Mouse (Mus musculus) left cerebral cortex, adult 2 months (tissue): ENCODE data around the gene Thyn1. TPM values are rescaled to one million over a fixed set of nuclear protein-coding genes. Genes with fewer than 3 reads are reported as not detected.
A peak's percentile ranks its signal among the peaks of the same experiment; 100 is the strongest.

ENCODE experiments used
- DNase-seq, 2 experiments: peaks; one replicate each; pipeline ENCODE4 v3.0.0; 2021 to 2022; ENCODE audit warnings: low spot score in 2 of 2, mixed read lengths in 1 of 2; ENCODE audit errors: extremely low spot score in 1 of 2
- H3K27ac ChIP-seq: fragments of 200-600 bp; 2 replicates; pipeline ENCODE4 v1.8.1; 2022
- H3K4me3 ChIP-seq: fragments of 200-600 bp; 2 replicates; pipeline ENCODE4 v1.8.1; 2022
- CTCF ChIP-seq: fragments of 200-600 bp; IDR thresholded peaks from 2 replicates; pipeline ENCODE4 v1.8.1; 2022; ENCODE audit warnings: antibody characterized with exemption, mild to moderate bottlenecking, moderate library complexity
- intact Hi-C: fragments of 180-260 bp; cut with DNase I; formaldehyde crosslinking; loops from one replicate; pipeline ENCODE4 v1.15.1; 2025
- long read RNA-seq, 2 experiments: library from polyadenylated mRNA; stranded (forward); transcript quantifications; one replicate each; pipeline ENCODE4 v2.0.0; 2021; ENCODE audit warnings: borderline mapping rate in 2 of 2
- total RNA-seq, 2 experiments: library from RNA; stranded (reverse); gene quantifications; 2 replicates each; pipeline ENCODE4 v1.2.3; 2021

The Thyn1 gene
- total RNA-seq, result 10 to 100 TPM; 54.1 to 58.4 TPM
- long read RNA-seq, experiment 1, transcript Thyn1-202 (7 exons, 1,107 nt), result major isoform, 5 of 19 reads
- long read RNA-seq, experiment 1, partial matches to known transcripts, result 3 of 19 reads
- long read RNA-seq, experiment 1, other reads (novel, unspliced or antisense), result 6 of 19 reads
- long read RNA-seq, experiment 2, partial matches to known transcripts, result 0 of 5 reads
- long read RNA-seq, experiment 2, other reads (novel, unspliced or antisense), result 2 of 5 reads

- TF ChIP-seq CTCF, result no peak
- intact Hi-C loops, result loop anchor here (2.0 kb wide), 1 partner anchor 29 kb away; no protein-coding TSS in a partner anchor
- Histone ChIP-seq H3K4me3 (peak within 1 kb of the TSS; percentile 81), H3K27ac (peak within 1 kb of the TSS; percentile 76)
- peak; percentile 91 to 94 for DNase-seq
These were observed at the start of gene Thyn1, which contains the start of gene Acad8 for GRCm38 (mm10) chr9:26999461-27000395. Gene Thyn1 (plus strand): TSS chr9:26999710. Gene Acad8 (minus strand): TSS chr9:26999566.

GRCm38 (mm10) chr9:26977754-26978153 lies 21.8 kb upstream of the Thyn1 start:
- DNase-seq, result no peak
- peak; percentile 33 for TF ChIP-seq CTCF
- H3K4me3 ChIP-seq, result no peak overlapping the region
- intact Hi-C loops, result loop anchor here (10.0 kb wide), 2 partner anchors 1283 to 1323 kb away; no protein-coding TSS in a partner anchor
- H3K27ac ChIP-seq, result no peak overlapping the region

- Histone ChIP-seq H3K4me3 (no peak overlapping the region), H3K27ac (no peak overlapping the region)
- no peak for TF ChIP-seq CTCF
- DNase-seq, result no peak
- intact Hi-C loops, result loop anchor here (10.0 kb wide), 2 partner anchors 1284 to 1324 kb away; no protein-coding TSS in a partner anchor
These were observed 20.7 kb upstream of the Thyn1 start for GRCm38 (mm10) chr9:26978776-26979175.

- Histone ChIP-seq H3K27ac (no peak overlapping the region), H3K4me3 (no peak overlapping the region)
- intact Hi-C loops, result no loop called here
- no peak for DNase-seq
- TF ChIP-seq CTCF, result no peak
These were observed 14.4 kb upstream of the Thyn1 start for GRCm38 (mm10) chr9:26985090-26985613.

GRCm38 (mm10) chr9:26985668-26986277 lies 13.7 kb upstream of the Thyn1 start:
- no peak overlapping the region for H3K27ac ChIP-seq
- intact Hi-C loops, result no loop called here
- no peak overlapping the region for H3K4me3 ChIP-seq
- no peak for DNase-seq
- no peak for TF ChIP-seq CTCF

GRCm38 (mm10) chr9:26990181-26990580 lies 9.3 kb upstream of the Thyn1 start:
- DNase-seq, result peak in 1 of 2 experiments; percentile 8
- H3K27ac ChIP-seq, result no peak overlapping the region
- TF ChIP-seq CTCF, result no peak
- intact Hi-C loops, result no loop called here
- no peak overlapping the region for H3K4me3 ChIP-seq

DNA sequence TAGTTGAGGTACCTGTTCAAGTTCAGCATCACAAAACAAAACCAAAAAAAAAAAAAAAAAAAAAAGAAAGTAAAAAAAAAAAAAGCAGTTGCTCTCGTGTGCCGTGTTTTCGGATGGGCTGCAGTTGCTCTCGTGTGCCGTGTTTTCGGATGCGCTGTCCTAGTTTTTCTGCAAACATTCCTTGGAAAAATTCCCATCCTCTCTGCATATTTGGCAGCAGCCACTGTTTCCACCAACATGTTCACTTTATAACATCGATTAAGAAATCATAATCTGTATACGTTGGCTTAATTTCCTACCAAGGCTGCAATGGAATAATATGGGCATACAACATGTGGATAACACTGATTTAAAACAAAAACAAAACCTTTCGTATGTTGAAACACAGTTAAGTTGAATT lies 6.4 kb upstream of the Thyn1 start:
- peak in 1 of 2 experiments; percentile 5 for DNase-seq
- Histone ChIP-seq H3K4me3 (no peak overlapping the region), H3K27ac (no peak overlapping the region)
- intact Hi-C loops, result no loop called here
- no peak for TF ChIP-seq CTCF

- no peak for DNase-seq
- intact Hi-C loops, result no loop called here
- Histone ChIP-seq H3K4me3 (no peak overlapping the region), H3K27ac (no peak overlapping the region)
- no peak for TF ChIP-seq CTCF
These were observed 5.6 kb upstream of the Thyn1 start for GRCm38 (mm10) chr9:26993900-26994299.

DNA sequence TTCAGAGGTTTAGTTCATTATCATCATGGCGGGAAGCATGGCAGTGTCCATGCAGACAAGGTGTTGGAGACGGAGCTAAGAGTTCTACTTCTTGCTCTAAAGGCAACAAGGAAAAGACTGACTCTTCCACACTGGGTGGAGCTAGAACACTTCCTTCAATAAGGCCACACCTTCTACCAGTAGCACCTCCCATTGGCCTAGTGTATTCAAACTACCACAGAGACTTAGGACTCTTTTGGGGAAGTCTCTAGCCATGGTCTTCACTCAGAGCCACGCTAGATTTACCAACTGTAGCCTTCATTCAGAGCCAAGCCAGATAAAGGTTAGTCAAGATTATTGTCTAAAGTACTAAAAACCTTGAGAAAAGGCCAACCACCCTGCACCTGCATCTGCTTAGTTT lies 2.4 kb upstream of the Thyn1 start:
- no peak overlapping the region for H3K27ac ChIP-seq
- intact Hi-C loops, result no loop called here
- H3K4me3 ChIP-seq, result no peak overlapping the region
- no peak for TF ChIP-seq CTCF
- DNase-seq, result no peak

DNA sequence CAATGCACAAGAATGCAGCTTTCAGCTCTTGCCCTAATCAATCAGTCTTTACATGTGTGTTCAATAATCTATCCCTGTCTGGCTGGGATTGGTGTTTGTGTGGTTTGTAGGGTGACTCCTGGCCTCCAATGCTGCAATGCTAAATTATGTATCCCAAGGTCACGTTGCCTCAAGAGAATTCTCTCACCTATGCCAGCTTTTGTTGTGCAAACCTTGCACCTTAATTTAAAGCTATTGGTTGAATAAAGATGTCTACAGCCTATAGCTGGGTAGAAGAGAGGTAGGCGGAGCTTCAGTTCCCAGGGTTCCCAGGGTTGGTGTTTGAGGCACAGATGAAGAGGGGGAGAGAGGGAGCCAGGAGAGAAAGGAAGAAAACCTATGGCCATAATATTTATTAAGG lies 2.0 kb upstream of the Thyn1 start:
- no peak overlapping the region for H3K4me3 ChIP-seq
- no peak overlapping the region for H3K27ac ChIP-seq
- DNase-seq, result no peak
- intact Hi-C loops, result no loop called here
- TF ChIP-seq CTCF, result no peak

- Histone ChIP-seq H3K27ac (peak overlapping the region; percentile 76), H3K4me3 (peak overlapping the region; percentile 81)
- DNase-seq, result no peak
- no peak for TF ChIP-seq CTCF
- intact Hi-C loops, result loop anchor here (2.0 kb wide), 1 partner anchor 30 kb away; no protein-coding TSS in a partner anchor
These were observed 645 bp upstream of the Thyn1 start for GRCm38 (mm10) chr9:26998669-26999460.
